Mouse (Mus musculus): ENCODE measurements around the gene Slc25a36.

- TF ChIP-seq GATA1 (IDR thresholded peaks at IDR 0.05; ENCODE audit: low read length): no peak
- TF ChIP-seq TAL1 (IDR thresholded peaks at IDR 0.05; ENCODE audit: low read length): no peak
These were observed 42.0 kb upstream of the Slc25a36 start for GRCm38 (mm10) chr9:97153006-97153405.
